Mouse (Mus musculus): ENCODE data around the gene Zmym4.

Gene Zmym4

DNA sequence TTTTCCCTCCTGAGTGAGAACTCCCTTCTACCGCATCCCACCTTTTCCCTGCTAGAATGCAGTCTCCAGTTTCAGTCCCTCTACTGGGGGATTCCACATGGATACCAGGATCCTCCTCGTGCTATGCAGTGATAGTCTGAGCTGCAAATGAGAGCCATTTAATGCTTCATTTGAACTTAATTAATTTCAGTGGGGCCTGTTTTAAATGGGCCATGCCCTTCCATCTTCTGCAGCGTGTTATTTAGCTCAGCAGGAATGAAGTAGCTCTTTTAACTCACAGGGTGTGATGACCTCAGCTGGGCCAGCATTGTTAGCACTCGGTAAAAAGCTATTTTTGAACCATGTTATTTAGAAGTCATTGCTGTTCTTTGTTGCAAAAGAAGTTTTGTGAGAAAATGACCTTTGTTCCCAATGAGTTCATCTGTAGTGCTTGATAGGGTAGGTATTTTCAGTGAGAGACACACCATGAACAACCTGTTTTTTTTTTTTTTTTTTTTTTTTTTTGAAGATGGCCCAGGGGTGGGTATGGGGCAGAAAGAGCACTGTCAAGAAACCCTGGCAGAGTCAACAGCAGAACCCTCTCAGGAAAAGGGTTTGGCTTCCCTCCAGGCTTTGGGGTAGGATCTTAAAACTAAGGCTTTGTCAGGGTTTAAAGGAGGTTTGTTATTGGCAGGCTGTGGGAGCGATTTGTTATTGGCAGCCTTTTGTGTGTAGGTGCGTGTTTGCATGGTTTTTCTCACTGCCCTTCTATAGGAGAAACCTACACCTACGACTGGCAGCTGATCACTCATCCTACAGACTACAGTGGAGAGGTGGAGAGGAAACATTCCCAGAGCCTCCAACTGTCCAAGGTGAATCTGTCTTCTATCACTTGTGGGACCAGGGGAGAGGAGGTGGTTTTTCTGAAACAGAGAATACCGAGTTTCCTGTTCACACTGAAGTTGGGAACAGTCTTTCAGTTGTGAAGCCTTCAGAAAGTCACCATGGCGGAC lies 144.7 kb downstream of the Zmym4 start:
- DNase-seq (ENCODE audit: low read depth, low spot score): no peak

DNA sequence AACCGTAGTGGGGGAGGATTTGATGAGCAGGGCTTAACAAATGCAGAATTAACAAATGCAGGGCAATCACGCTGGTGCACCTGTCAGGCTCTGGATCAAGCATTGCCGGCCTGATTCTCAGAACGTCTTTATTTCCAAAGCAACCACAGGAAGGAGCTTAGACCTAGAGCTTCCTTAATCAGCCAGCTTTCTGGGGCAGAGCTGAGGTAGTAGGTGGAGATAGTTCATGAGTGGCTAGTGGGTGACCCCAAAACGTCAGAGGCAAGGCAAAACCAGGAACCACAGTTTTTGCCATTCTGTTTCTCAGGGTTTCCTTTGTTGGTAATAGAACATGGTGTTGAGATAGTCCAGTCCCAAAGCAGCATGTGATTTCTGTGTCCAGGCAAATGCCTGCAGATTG lies 153.1 kb downstream of the Zmym4 start:
- DNase-seq (ENCODE audit: low read depth, low spot score): no peak

DNA sequence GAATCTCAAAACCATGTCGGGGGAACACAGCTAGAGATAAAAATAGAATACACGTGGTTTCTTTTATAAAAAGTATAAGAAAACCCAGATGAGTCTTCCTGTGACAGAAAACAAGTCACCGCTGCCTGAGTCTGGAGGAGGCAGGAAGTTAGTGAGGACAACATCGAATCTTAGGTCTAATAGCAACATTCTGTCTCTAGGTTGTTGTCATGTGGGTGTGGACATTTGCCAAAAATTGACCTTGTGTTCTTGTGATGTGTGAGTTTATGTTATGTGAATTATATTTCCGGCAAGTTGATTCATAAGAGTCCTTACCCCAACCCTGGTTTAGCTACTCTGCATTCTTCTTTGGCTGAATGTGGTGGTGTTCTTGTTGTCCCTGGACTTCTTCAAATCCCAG lies 154.7 kb downstream of the Zmym4 start:
- no peak for DNase-seq (ENCODE audit: low read depth, low spot score)

All from forelimb bud, embryonic 11.5 days (tissue).